9 mouse cellular contexts compared by ENCODE assay signal in the genomic region with DNA sequence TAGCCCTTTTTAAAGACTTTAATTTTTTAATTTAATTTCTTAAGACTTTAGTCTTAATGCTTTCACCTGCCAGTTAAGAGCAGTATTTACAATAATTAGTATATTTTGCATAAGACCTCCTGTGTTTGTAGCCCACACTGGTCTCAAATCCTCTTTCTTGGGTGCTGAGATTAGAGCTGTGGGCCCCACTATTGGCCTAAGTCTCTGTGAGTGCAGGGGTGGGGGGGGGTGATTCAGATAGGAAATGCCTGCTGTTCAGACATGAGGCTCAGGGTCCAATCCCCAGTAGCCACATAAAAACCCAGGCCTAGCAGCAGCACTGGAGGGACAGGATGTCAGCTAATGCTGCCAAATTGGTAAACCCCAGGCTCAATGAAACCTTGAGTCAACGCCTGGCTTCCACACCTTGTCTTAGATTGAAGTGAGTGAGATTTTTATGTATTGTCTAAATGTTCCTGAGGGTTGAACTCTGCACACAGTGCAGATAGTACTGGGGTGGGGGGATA. TPM values are rescaled to one million over a fixed set of nuclear protein-coding genes. Genes with fewer than 3 reads are reported as not detected.
A peak's percentile ranks its signal among the peaks of the same experiment; 100 is the strongest.
DNase-seq lines count a peak whose midpoint lies in the region; ATAC-seq and TF ChIP-seq lines count a peak whose summit lies in the region.
"Had no signal": no experiment of that assay in that cellular context is flagged by ENCODE, and none has a peak within 500 bp of the region (broad histone marks: within the 10 kb centered on the region; RNA-seq: fewer than 3 reads in every experiment).

No protein-coding gene starts in this region.

- DNase-seq in forebrain, embryonic 10.5 days (ENCODE audit: extremely low spot score, low spot score): no peak
- DNase-seq in kidney, postnatal 4 days: no peak
- DNase-seq in liver, postnatal 0 days: no peak
- DNase-seq in adrenal gland, adult 8-10 months: no peak
- no peak for DNase-seq in embryo, embryonic 11 days

- H3K4me1 ChIP-seq in forebrain, embryonic 10.5 days: peaks cover 70% of the 10 kb centered on the region
- peaks cover 37% of the 10 kb centered on the region for H3K4me1 ChIP-seq in forebrain, embryonic 15.5 days
- H3K4me1 ChIP-seq in kidney, embryonic 15.5 days: peaks cover 49% of the 10 kb centered on the region
- H3K4me1 ChIP-seq in bone marrow, adult 2 months (ENCODE audit: control insufficient read depth, insufficient read depth, low read length): peaks cover 7% of the 10 kb centered on the region; the same call in 1 of the 2 replicates
- peaks cover 44% of the 10 kb centered on the region for H3K4me1 ChIP-seq in liver, postnatal 0 days (ENCODE audit: insufficient read depth)

- 86% methylated on average over 1 of the region's 1 CpGs for WGBS in forebrain, embryonic 10.5 days
- 77% methylated on average over 1 of the region's 1 CpGs for WGBS in forebrain, embryonic 15.5 days
- WGBS in kidney, embryonic 15.5 days: 55% methylated on average over 1 of the region's 1 CpGs
- WGBS in bone marrow, adult 2 months: 69% methylated on average over 1 of the region's 1 CpGs
- WGBS in liver, postnatal 0 days (ENCODE audit: insufficient replicate concordance): 83% methylated on average over 1 of the region's 1 CpGs

- no peak for TF ChIP-seq EP300 in liver, postnatal 0 days (IDR thresholded peaks at IDR 0.05; ENCODE audit: low read depth)

- H3K4me3 ChIP-seq in forebrain, embryonic 10.5 days: peak overlapping the region; percentile 93
- H3K4me3 ChIP-seq in forebrain, embryonic 15.5 days: no peak overlapping the region
- no peak overlapping the region; the same call in 1 of the 2 replicates for H3K4me3 ChIP-seq in kidney, embryonic 15.5 days (replicated peaks)
- no peak overlapping the region for H3K4me3 ChIP-seq in bone marrow, adult 2 months (replicated peaks; ENCODE audit: control insufficient read depth, low read depth, low read length)
- H3K4me3 ChIP-seq in liver, postnatal 0 days (ENCODE audit: low read depth, low read length): no peak overlapping the region

- no peak for TF ChIP-seq CTCF in bone marrow, adult 2 months (IDR thresholded peaks at IDR 0.05; ENCODE audit: control insufficient read depth, insufficient read depth, low read length)
- no peak for TF ChIP-seq CTCF in liver, postnatal 0 days (IDR thresholded peaks at IDR 0.05; ENCODE audit: low read depth)

- no peak for TF ChIP-seq POLR2A in bone marrow, adult 2 months (IDR thresholded peaks at IDR 0.05; ENCODE audit: borderline replicate concordance, control insufficient read depth, low read depth, low read length)

- H3K27me3 ChIP-seq in forebrain, embryonic 10.5 days (ENCODE audit: poor library complexity, severe bottlenecking): no peaks in the 10 kb centered on the region
- no peaks in the 10 kb centered on the region for H3K27me3 ChIP-seq in forebrain, embryonic 15.5 days
- H3K27me3 ChIP-seq in kidney, embryonic 15.5 days: no peaks in the 10 kb centered on the region
- no peaks in the 10 kb centered on the region for H3K27me3 ChIP-seq in liver, postnatal 0 days (ENCODE audit: insufficient read depth, low read length)
- H3K27me3 ChIP-seq: liver, embryonic 13.5 days had no signal

- peaks cover 69% of the 10 kb centered on the region for H3K36me3 ChIP-seq in forebrain, embryonic 10.5 days (replicated peaks)
- H3K36me3 ChIP-seq in forebrain, embryonic 15.5 days: peaks cover 41% of the 10 kb centered on the region
- peaks cover 61% of the 10 kb centered on the region for H3K36me3 ChIP-seq in kidney, embryonic 15.5 days
- peaks cover 45% of the 10 kb centered on the region for H3K36me3 ChIP-seq in liver, postnatal 0 days (replicated peaks; ENCODE audit: insufficient read depth, low read length)

- H3K4me2 ChIP-seq in forebrain, embryonic 15.5 days (replicated peaks): no peak overlapping the region
- H3K4me2 ChIP-seq in kidney, embryonic 15.5 days: peak overlapping the region; percentile 3; the same call in 1 of the 2 replicates
- H3K4me2 ChIP-seq in liver, postnatal 0 days (ENCODE audit: low read depth, low read length): peak overlapping the region; percentile 85

- no peaks in the 10 kb centered on the region for H3K9me3 ChIP-seq in forebrain, embryonic 10.5 days
- no peaks in the 10 kb centered on the region for H3K9me3 ChIP-seq in forebrain, embryonic 15.5 days
- no peaks in the 10 kb centered on the region for H3K9me3 ChIP-seq in kidney, embryonic 15.5 days (replicated peaks)
- no peaks in the 10 kb centered on the region for H3K9me3 ChIP-seq in liver, postnatal 0 days (ENCODE audit: low read length)
- H3K9me3 ChIP-seq: liver, embryonic 13.5 days had no signal

- no peak for ATAC-seq in forebrain, embryonic 15.5 days (replicated peaks)
- no peak for ATAC-seq in kidney, embryonic 15.5 days (replicated peaks; ENCODE audit: low FRiP score)
- ATAC-seq in liver, postnatal 0 days: no peak

- no peak overlapping the region for H3K27ac ChIP-seq in forebrain, embryonic 10.5 days
- H3K27ac ChIP-seq in forebrain, embryonic 15.5 days (replicated peaks): no peak overlapping the region
- H3K27ac ChIP-seq in kidney, embryonic 15.5 days: no peak overlapping the region
- H3K27ac ChIP-seq in bone marrow, adult 2 months (ENCODE audit: control insufficient read depth, insufficient read depth, low read depth, low read length, poor library complexity): peak overlapping the region; percentile 28
- no peak overlapping the region for H3K27ac ChIP-seq in liver, postnatal 0 days (ENCODE audit: low read depth)

- H3K9ac ChIP-seq in forebrain, embryonic 15.5 days (replicated peaks): no peak overlapping the region
- no peak overlapping the region for H3K9ac ChIP-seq in kidney, embryonic 15.5 days
- H3K9ac ChIP-seq in liver, postnatal 0 days (replicated peaks): no peak overlapping the region

RNA-seq across cellular contexts. Expression of a gene that starts 3.9 kb away (rescaled TPM):
- polyA plus RNA-seq in forebrain, embryonic 10.5 days (2016; fragmentation: Nextera tagmentation; extraction: Ambion mirVana): 3,430 and 3,707 TPM in 2 replicates
- 953 and 957 TPM in 2 replicates for polyA plus RNA-seq in forebrain, embryonic 15.5 days (2015; fragmentation: Nextera tagmentation; extraction: Ambion mirVana)
- 1,865 and 1,947 TPM in 2 replicates for polyA plus RNA-seq in kidney, embryonic 15.5 days (2015; fragmentation: Nextera tagmentation; extraction: Ambion mirVana)
- 26.0 and 96.4 TPM in 2 replicates for polyA plus RNA-seq in bone marrow, adult 2 months (2011; ENCODE audit: insufficient read depth, insufficient read length, low replicate concordance, missing spikeins)
- 574 and 747 TPM in 2 replicates for polyA plus RNA-seq in liver, postnatal 0 days (2015; fragmentation: Nextera tagmentation; extraction: Ambion mirVana)
- 100 to 1,000 TPM; 203 to 424 (median 307) TPM for total RNA-seq in adrenal gland, adult 8-10 months (2022)

RNA-seq across cellular contexts. Expression of a gene that starts 39.3 kb away (rescaled TPM):
- 0.22 TPM in 1 of 2 replicates, not detected in the other for polyA plus RNA-seq in forebrain, embryonic 10.5 days (2016; fragmentation: Nextera tagmentation; extraction: Ambion mirVana)
- polyA plus RNA-seq in forebrain, embryonic 15.5 days (2015; fragmentation: Nextera tagmentation; extraction: Ambion mirVana): not detected in 2 replicates
- polyA plus RNA-seq in kidney, embryonic 15.5 days (2015; fragmentation: Nextera tagmentation; extraction: Ambion mirVana): not detected in 2 replicates
- not detected in 2 replicates for polyA plus RNA-seq in bone marrow, adult 2 months (2011; ENCODE audit: insufficient read depth, insufficient read length, low replicate concordance, missing spikeins)
- polyA plus RNA-seq in liver, postnatal 0 days (2015; fragmentation: Nextera tagmentation; extraction: Ambion mirVana): not detected in 2 replicates
- under 1 TPM in 3 of 4 experiments, not detected in 1; 0.30 to 0.70 (median 0.59) TPM for total RNA-seq in adrenal gland, adult 8-10 months (2022)
- polyA plus RNA-seq: liver, embryonic 13.5 days had no signal

RNA-seq across cellular contexts. Expression of a gene that starts 41.0 kb away (rescaled TPM):
- polyA plus RNA-seq in forebrain, embryonic 10.5 days (2016; fragmentation: Nextera tagmentation; extraction: Ambion mirVana): 26.8 and 31.1 TPM in 2 replicates
- polyA plus RNA-seq in forebrain, embryonic 15.5 days (2015; fragmentation: Nextera tagmentation; extraction: Ambion mirVana): 26.6 and 32.0 TPM in 2 replicates
- polyA plus RNA-seq in kidney, embryonic 15.5 days (2015; fragmentation: Nextera tagmentation; extraction: Ambion mirVana): 35.1 and 36.5 TPM in 2 replicates
- 31.8 and 61.3 TPM in 2 replicates for polyA plus RNA-seq in bone marrow, adult 2 months (2011; ENCODE audit: insufficient read depth, insufficient read length, low replicate concordance, missing spikeins)
- 4.3 and 4.8 TPM in 2 replicates for polyA plus RNA-seq in liver, postnatal 0 days (2015; fragmentation: Nextera tagmentation; extraction: Ambion mirVana)
- 100 to 1,000 TPM; 108 to 187 (median 139) TPM for total RNA-seq in adrenal gland, adult 8-10 months (2022)
